Mouse (Mus musculus) neural tube, embryonic 12.5 days (tissue): ENCODE measurements around the gene Fcmr. TPM values are rescaled to one million over a fixed set of nuclear protein-coding genes. Genes with fewer than 3 reads are reported as not detected.

ENCODE experiments used
- ATAC-seq: fragments of 200-750 bp; cut with Nextera tagmentation; 2 replicates; pipeline ENCODE4 v1.8.0; 2017; ENCODE audit warnings: low read depth, mild to moderate bottlenecking, moderate TSS enrichment, moderate library complexity; ENCODE audit not compliant: low FRiP score
- H3K27ac ChIP-seq: fragments of 300-500 bp; sonication (generic); 2 replicates; pipeline ENCODE4 v1.5.1; 2016
- H3K27me3 ChIP-seq: fragments of 300-500 bp; sonication (generic); replicated peaks from 2 replicates; pipeline ENCODE4 v1.6.1; 2016; ENCODE audit warnings: mild to moderate bottlenecking
- H3K36me3 ChIP-seq: fragments of 300-500 bp; sonication (generic); 2 replicates; pipeline ENCODE4 v1.6.1; 2016; ENCODE audit warnings: mild to moderate bottlenecking
- H3K4me1 ChIP-seq: fragments of 300-500 bp; sonication (generic); 2 replicates; pipeline ENCODE4 v1.6.1; 2016
- H3K4me2 ChIP-seq: fragments of 300-500 bp; sonication (generic); replicated peaks from 2 replicates; pipeline ENCODE4 v1.6.1; 2016; ENCODE audit warnings: mild to moderate bottlenecking
- H3K4me3 ChIP-seq: fragments of 300-500 bp; sonication (generic); 2 replicates; pipeline ENCODE4 v1.5.1; 2016
- H3K9ac ChIP-seq: fragments of 300-500 bp; sonication (generic); 2 replicates; pipeline ENCODE4 v1.6.1; 2016; ENCODE audit warnings: mild to moderate bottlenecking
- H3K9me3 ChIP-seq: fragments of 300-500 bp; sonication (generic); 2 replicates; pipeline ENCODE4 v1.6.1; 2016; ENCODE audit warnings: mild to moderate bottlenecking
- WGBS: fragments of 180-500 bp; shearing (Covaris S2); methylation state at CpG from one replicate; pipeline ENCODE4 v1.1.7; 2016; 5-methylcytosine and 5-hydroxymethylcytosine counted together
- polyA plus RNA-seq: library from polyadenylated mRNA; unstranded; fragments of >200 nt; fragmentation: Nextera tagmentation; extraction: Ambion mirVana; gene quantifications from 2 replicates; pipeline ENCODE4 v1.2.1, GENCODE M21; 2016

Fcmr gene
- polyA plus RNA-seq, 1 experiment from 2014 or later = not detected

DNA sequence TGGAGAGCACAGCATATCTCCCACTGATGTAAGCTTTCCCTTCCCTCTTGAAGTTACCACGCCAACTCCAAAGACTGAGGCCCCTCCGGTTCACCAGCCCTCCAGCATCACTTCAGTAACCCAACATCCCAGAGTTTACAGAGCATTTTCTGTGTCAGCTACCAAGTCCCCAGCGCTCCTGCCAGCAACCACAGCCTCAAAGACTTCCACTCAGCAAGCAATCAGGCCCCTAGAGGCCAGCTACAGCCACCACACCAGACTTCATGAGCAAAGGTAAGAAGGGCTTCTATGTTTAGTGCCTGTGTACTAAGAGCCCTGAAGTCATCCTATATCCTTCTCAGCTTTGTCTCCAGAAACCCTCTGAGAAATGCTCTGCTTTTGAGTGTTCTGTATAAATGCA, 10.4 kb downstream of the Fcmr start:
- H3K27ac ChIP-seq = no peak overlapping the region
- H3K9me3 ChIP-seq = no peaks in the 10 kb centered on the region
- no peak for ATAC-seq
- H3K4me2 ChIP-seq = no peak overlapping the region
- no peak overlapping the region for H3K4me3 ChIP-seq
- no peaks in the 10 kb centered on the region for H3K36me3 ChIP-seq
- 75% methylated on average over 3 of the region's 3 CpGs for WGBS
- H3K9ac ChIP-seq = no peak overlapping the region
- H3K4me1 ChIP-seq = peaks cover 6% of the 10 kb centered on the region; the same call in 1 of the 2 replicates
- peaks cover 21% of the 10 kb centered on the region for H3K27me3 ChIP-seq

DNA sequence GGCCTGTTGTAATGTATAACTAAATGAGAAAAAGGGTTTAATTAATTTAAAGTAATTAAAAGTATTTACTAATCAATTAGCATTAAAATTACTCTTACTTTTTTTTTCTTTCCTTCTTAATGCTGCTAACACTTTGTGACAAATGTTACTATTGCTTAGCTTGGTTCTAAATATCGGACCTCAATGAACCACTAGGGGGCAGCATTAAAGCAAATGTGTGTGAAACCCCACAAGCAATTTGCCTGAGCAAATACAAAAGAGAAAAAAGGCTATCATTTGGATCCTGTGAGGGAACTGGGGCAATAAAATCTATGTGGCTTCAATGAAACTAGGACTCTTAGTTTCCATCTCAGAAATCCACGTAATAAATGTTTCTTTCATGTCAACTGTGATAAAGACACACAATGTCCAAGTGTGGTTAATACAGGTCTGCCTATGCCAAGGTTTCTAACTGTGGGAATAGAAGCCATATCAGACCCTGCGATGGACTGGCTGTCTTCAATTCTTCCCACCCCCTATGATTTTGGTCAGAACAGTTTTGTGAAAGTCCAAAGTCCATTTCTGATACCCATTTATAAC, 11.6 kb downstream of the Fcmr start:
- Histone ChIP-seq H3K36me3 (no peaks in the 10 kb centered on the region), H3K4me3 (no peak overlapping the region), H3K4me1 (peaks cover 6% of the 10 kb centered on the region; the same call in 1 of the 2 replicates), H3K27me3 (peaks cover 21% of the 10 kb centered on the region), H3K27ac (no peak overlapping the region), H3K9ac (no peak overlapping the region), H3K9me3 (no peaks in the 10 kb centered on the region), H3K4me2 (no peak overlapping the region)
- ATAC-seq = no peak
- WGBS = 25% methylated on average over 3 of the region's 3 CpGs

DNA sequence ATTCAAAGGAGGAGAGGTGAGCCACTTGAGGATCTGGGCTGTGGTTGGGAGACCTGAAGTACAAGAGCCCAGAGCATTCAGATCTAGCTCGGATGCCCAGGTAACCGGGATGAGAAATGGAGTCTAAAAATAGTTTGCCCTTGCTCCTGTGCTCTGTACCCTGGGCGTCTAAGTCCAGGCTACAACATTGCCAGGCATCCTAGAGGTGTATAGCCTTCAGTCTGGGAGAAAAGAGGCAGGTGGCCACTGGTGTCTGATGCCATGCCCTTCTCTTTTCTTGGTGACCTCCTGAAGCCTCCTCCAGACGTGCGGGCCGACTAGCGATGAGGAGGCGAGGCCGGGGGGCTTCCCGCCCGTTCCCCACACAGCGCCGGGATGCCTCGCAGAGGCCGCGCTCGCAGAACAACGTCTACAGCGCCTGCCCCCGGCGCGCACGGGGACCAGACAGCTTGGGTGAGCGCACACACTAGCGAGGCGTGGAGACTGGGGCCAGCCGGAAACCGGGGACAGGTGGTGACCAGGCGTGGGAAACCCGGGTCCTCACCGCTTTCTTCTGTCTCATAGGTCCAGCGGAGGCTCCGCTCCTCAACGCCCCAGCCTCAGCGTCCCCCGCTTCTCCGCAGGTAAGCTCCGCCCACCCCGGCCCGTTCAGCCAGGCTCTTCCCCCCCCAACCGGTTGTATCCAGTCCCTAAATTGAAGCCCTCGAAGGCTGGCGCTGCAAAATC, 12.6 kb downstream of the Fcmr start:
- peak overlapping the region; percentile 87 for H3K4me2 ChIP-seq
- no peak overlapping the region for H3K27ac ChIP-seq
- peak; percentile 79 for ATAC-seq
- peak overlapping the region; percentile 42 for H3K4me3 ChIP-seq
- peaks cover 21% of the 10 kb centered on the region for H3K27me3 ChIP-seq
- peak overlapping the region; percentile 61 for H3K9ac ChIP-seq
- 3% methylated on average over 43 of the region's 43 CpGs for WGBS
- H3K36me3 ChIP-seq = no peaks in the 10 kb centered on the region
- H3K9me3 ChIP-seq = no peaks in the 10 kb centered on the region
- H3K4me1 ChIP-seq = peaks cover 6% of the 10 kb centered on the region; the same call in 1 of the 2 replicates

DNA sequence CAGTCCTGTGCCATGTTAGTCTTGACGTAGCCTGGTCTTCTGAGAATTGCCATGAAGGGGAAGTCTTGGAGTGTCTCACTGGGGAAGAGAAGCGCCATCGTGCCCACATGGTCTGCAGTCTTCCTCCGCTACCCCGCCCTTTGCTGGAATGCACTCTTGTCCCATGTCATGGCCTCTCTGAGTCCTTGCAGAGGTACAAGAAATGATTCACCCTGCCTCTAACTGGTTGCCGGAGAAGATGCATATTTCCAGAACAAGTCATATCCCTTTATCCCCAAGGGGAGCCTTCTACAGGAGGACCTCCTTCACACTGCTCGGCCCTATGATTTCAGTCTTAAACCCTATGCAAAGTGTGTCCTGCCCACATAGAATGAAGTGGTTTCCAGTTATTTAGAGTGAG, 14.5 kb downstream of the Fcmr start:
- no peaks in the 10 kb centered on the region for H3K36me3 ChIP-seq
- peaks cover 6% of the 10 kb centered on the region; the same call in 1 of the 2 replicates for H3K4me1 ChIP-seq
- H3K4me3 ChIP-seq = no peak overlapping the region
- 89% methylated on average over 7 of the region's 7 CpGs for WGBS
- H3K4me2 ChIP-seq = no peak overlapping the region
- H3K27me3 ChIP-seq = peaks cover 21% of the 10 kb centered on the region
- no peak for ATAC-seq
- no peak overlapping the region for H3K27ac ChIP-seq
- no peak overlapping the region for H3K9ac ChIP-seq
- no peaks in the 10 kb centered on the region for H3K9me3 ChIP-seq

DNA sequence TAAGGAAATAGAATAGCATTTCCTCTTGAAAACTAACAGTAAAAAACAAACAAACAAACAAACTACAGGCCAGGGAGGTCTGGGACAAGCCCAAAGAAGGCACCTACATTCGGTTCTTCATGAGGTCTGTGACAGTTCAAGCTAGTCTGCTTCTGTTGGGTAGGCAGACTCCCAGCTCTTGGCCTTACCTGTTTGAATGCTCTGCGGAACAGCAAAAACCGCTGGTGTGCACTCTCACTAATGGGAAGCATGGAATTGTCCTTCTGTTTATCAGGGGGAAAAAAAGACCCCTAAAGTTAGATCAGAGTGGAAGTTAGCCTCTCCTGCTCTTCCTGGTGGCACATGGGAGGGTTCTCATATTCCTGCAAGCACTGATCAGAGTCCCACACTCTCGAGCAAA, 17.7 kb downstream of the Fcmr start:
- ATAC-seq = no peak
- WGBS = 88% methylated on average over 4 of the region's 4 CpGs
- no peak overlapping the region for H3K9ac ChIP-seq

DNA sequence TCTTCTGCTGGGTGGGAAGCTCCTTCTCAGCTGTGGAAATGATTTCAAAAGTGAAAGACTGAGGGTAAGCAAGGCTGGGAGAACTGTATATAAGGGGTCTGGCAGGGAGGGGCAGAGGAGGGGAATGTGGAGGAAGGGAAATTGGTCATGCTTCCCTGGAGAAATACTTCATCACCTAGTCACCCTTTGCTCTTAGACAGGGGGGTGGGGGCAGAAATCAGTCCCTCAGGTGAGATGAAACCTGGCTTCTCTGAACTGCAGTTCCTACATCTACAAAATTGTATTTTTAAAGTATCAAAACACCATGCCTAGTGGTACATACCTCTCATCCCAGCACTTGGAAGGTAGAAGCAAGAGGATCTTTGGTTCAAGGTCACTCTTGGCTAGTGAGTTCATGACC, 21.9 kb downstream of the Fcmr start, which contains the start of gene Il24:
Il24 (minus strand) TSS at position 101 of the 400 bp plus-strand sequence.
- no peaks in the 10 kb centered on the region for H3K4me1 ChIP-seq
- no peaks in the 10 kb centered on the region for H3K9me3 ChIP-seq
- H3K4me2 ChIP-seq = no peak within 1 kb of the TSS
- ATAC-seq = no peak
- no peaks in the 10 kb centered on the region for H3K36me3 ChIP-seq
- H3K27ac ChIP-seq = no peak within 1 kb of the TSS
- no peak within 1 kb of the TSS for H3K9ac ChIP-seq
- H3K4me3 ChIP-seq = no peak within 1 kb of the TSS
- no peaks in the 10 kb centered on the region for H3K27me3 ChIP-seq

More for the DNA sequence above, 17.7 kb downstream of the Fcmr start:
- Histone ChIP-seq H3K4me3 (no peak overlapping the region), H3K4me2 (no peak overlapping the region), H3K9me3 (no peaks in the 10 kb centered on the region), H3K27me3 (peaks cover 15% of the 10 kb centered on the region), H3K4me1 (peaks cover 4% of the 10 kb centered on the region; the same call in 1 of the 2 replicates), H3K27ac (no peak overlapping the region), H3K36me3 (no peaks in the 10 kb centered on the region)

DNA sequence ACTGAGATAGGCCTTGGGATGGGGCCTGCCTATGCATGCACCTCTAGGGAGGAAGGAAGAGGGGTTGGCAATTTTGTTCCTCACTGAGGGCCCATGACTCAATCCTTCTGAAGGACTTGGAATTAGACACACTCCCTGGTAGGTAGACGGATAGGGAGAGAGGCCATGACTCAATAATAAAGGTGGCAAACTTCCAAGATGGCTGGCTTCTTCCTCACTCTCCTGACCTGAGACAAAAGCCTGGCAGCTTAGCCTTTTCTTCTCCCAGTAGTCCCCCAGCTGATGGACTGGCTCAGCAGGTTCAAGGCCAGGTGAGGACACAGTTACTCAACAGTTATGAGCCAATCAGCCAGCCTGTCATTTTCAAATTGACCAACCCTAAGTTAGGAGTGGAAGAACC, 27.0 kb downstream of the Fcmr start:
- WGBS = 80% methylated on average over 1 of the region's 1 CpGs

DNA sequence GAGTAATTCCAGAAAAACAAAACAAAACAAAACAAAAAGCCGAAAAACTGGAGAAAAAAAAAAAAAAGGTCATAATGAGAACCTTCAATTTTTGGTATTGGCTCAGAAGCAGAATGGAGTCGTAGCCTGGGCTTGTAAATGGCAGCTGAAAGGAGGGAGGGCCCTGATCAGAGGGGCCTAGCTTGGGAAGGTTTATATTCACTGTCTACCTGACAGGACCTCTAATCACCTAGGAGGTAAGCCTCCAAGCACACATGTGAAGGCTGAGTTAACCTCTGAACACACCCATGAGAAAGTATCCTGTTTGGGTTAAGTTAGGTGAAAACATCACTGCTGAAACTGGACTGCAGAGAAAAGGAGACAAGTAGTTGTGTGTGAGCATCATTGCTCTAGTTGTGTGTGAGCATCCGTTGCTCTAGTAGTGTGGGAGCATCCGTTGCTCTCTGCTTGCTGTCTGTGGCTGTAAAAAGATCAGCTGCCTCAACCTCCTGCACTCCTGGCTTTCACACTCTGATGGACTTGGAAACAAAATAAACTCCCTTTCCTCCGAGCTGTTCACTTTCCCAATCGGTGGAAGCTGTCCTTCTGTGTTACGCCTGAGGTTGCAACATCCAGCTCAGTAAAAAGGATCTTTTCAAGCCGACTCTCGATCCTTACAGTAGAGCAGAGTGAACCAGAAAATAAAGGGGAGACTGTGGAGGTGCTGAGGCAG, 28.0 kb downstream of the Fcmr start:
- Histone ChIP-seq H3K9me3 (no peaks in the 10 kb centered on the region), H3K27me3 (no peaks in the 10 kb centered on the region), H3K9ac (no peak overlapping the region), H3K4me3 (no peak overlapping the region), H3K4me2 (no peak overlapping the region), H3K36me3 (no peaks in the 10 kb centered on the region), H3K27ac (no peak overlapping the region), H3K4me1 (no peaks in the 10 kb centered on the region)
- no peak for ATAC-seq
- 79% methylated on average over 9 of the region's 9 CpGs for WGBS

More for the DNA sequence above, 27.0 kb downstream of the Fcmr start:
- H3K27ac ChIP-seq = no peak overlapping the region
- H3K4me2 ChIP-seq = no peak overlapping the region
- H3K36me3 ChIP-seq = no peaks in the 10 kb centered on the region
- H3K4me3 ChIP-seq = no peak overlapping the region
- H3K4me1 ChIP-seq = no peaks in the 10 kb centered on the region
- H3K9ac ChIP-seq = no peak overlapping the region
- ATAC-seq = no peak
- no peaks in the 10 kb centered on the region for H3K9me3 ChIP-seq
- no peaks in the 10 kb centered on the region for H3K27me3 ChIP-seq

DNA sequence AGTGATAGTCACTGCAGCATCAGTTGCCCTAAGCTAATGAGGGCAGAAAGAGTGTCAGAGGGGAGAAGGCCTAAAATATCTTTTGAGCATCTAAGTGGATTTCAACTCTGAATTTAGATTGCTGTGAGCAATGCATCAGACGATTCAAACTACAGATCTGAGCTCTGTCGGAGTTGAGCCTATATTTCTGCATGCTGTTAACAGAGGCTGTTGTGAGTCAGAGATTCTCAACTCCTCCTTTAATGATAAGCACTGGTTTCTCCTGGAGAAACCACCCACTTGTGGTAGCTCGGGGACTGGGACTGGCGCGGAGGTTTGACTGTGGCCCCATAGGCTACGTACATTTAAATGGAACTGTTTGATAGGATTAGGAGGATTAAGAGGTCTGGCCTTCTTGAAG, 29.0 kb downstream of the Fcmr start:
- no peak for ATAC-seq
- no peak overlapping the region for H3K4me3 ChIP-seq
- no peaks in the 10 kb centered on the region for H3K27me3 ChIP-seq
- H3K4me2 ChIP-seq = no peak overlapping the region
- WGBS = 84% methylated on average over 6 of the region's 6 CpGs
- no peak overlapping the region for H3K27ac ChIP-seq
- no peaks in the 10 kb centered on the region for H3K4me1 ChIP-seq
- H3K9me3 ChIP-seq = no peaks in the 10 kb centered on the region
- H3K9ac ChIP-seq = no peak overlapping the region
- H3K36me3 ChIP-seq = no peaks in the 10 kb centered on the region

DNA sequence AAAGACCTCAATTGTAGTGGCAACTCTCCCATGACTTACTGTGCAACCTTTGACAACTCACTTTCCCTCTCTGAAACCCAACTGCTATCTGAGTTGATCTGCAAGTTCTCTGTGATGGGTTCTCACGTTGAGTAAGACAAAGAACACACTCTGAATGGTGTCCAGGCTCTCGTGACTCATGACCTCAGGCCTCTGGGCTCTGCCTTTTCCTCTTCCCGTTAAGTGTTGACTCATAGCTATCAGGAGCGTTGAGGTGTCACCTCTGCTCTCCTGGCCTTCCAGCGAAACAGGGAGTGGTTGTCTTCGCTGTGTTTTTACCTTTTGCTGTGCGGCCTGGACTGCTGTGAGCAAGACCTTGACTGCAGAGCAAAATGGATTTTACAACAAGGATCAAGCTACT, 37.0 kb downstream of the Fcmr start:
- no peaks in the 10 kb centered on the region for H3K36me3 ChIP-seq
- H3K4me3 ChIP-seq = no peak overlapping the region
- H3K9ac ChIP-seq = no peak overlapping the region
- WGBS = 85% methylated on average over 7 of the region's 7 CpGs
- H3K4me2 ChIP-seq = no peak overlapping the region
- H3K9me3 ChIP-seq = no peaks in the 10 kb centered on the region
- no peak for ATAC-seq
- H3K27ac ChIP-seq = no peak overlapping the region
- no peaks in the 10 kb centered on the region for H3K4me1 ChIP-seq
- no peaks in the 10 kb centered on the region for H3K27me3 ChIP-seq

DNA sequence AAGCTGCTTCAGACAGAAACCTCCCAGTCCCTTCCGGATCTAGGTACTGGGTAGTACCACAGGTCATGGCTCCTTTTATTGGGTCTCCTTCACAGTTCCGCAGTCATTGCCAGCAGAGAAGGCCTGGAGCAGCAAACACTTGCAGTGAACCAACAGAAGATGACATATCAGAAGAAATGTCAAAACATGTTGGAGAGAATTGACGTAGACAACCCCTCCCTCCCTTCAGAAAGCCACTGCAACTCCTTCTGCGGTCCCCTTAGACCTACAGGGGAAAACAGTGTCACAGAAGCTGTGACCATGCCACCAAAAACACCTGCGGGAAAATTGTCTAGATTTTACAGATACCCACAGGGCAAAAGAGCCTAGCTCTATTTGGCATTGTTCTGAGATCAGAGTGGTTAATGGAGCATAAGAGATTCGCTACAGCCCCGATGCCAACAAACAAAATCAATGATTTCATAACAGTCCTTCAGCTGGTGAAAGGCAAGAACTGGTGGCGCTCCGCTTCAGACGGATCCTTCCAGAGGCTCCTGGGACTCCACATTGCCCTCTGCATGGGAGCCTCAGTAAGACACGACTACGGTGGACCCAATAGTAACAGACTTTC, 46.0 kb downstream of the Fcmr start, which contains the start of gene Il20:
Il20 (minus strand) TSS at position 51 of the 610 bp plus-strand sequence.
- WGBS = 80% methylated on average over 12 of the region's 12 CpGs

DNA sequence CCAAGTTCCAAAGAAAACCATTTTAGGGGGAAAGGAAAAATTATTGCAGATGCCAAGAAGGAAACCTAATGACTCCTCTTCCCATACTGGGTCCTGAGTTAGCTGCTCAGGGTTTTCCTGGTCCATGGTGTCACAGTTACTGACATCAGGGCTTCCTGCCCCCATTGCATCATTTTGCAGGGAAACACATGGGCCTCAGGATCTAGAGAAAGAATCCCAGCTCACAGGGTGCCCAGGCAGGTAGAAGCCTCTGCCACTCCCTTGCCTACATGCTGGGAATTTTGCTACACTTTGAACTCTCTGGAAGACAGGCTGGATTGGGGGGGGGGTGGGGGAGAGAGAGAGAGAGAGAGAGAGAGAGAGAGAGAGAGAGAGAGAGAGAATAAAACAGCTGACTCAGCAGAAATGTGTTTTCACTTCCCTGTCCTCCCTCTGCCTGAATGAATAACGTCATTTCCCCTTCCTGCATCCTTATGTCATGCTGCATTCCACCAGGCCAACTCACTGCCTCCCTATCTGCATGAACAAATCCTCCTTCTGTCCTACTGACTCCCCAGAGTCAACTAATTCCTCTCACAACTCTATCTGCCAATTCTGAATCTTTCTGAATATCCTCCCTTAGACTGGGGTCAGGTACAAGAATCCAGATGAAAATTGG, 53.0 kb downstream of the Fcmr start:
- no peak for ATAC-seq
- H3K36me3 ChIP-seq = no peaks in the 10 kb centered on the region
- no peak overlapping the region for H3K4me2 ChIP-seq
- no peaks in the 10 kb centered on the region for H3K4me1 ChIP-seq
- 86% methylated on average over 1 of the region's 1 CpGs for WGBS
- H3K9ac ChIP-seq = no peak overlapping the region
- no peaks in the 10 kb centered on the region for H3K9me3 ChIP-seq
- H3K27ac ChIP-seq = no peak overlapping the region
- H3K27me3 ChIP-seq = no peaks in the 10 kb centered on the region
- no peak overlapping the region for H3K4me3 ChIP-seq

More for the DNA sequence above, 46.0 kb downstream of the Fcmr start, which contains the start of gene Il20:
- Histone ChIP-seq H3K4me3 (no peak within 1 kb of the TSS), H3K4me2 (no peak within 1 kb of the TSS), H3K27ac (no peak within 1 kb of the TSS), H3K27me3 (no peaks in the 10 kb centered on the region), H3K9ac (no peak within 1 kb of the TSS), H3K4me1 (no peaks in the 10 kb centered on the region), H3K36me3 (no peaks in the 10 kb centered on the region), H3K9me3 (no peaks in the 10 kb centered on the region)
- ATAC-seq = no peak
